Mouse (Mus musculus) megakaryocyte, embryonic 14.5 days (primary cell): ENCODE data around the gene C2cd2.

ENCODE experiments used
- FLI1 ChIP-seq: IDR thresholded peaks from 2 replicates; pipeline ENCODE4 v1.6.1; 2012; ENCODE audit warnings: low read length, inconsistent platforms, mixed read lengths
- GATA1 ChIP-seq: IDR thresholded peaks from 3 replicates; pipeline ENCODE4 v1.6.1; 2012; ENCODE audit warnings: mixed read lengths, low read length, inconsistent platforms, borderline replicate concordance

GRCm38 (mm10) chr16:97925760-97926159, 36.6 kb downstream of the C2cd2 start:
- no peak for TF ChIP-seq GATA1
- no peak for TF ChIP-seq FLI1
